Mouse (Mus musculus) gastrocnemius, adult 18-20 months (tissue): Measurements from ENCODE around the gene Mcub. TPM values are rescaled to one million over a fixed set of nuclear protein-coding genes. Genes with fewer than 3 reads are reported as not detected.

ENCODE experiments used
- DNase-seq: peaks from one replicate; pipeline ENCODE4 v3.0.0; 2021; ENCODE audit warnings: low spot score
- long read RNA-seq, 2 experiments: library from polyadenylated mRNA; stranded (forward); transcript quantifications; one replicate each; pipeline ENCODE4 v2.0.0; 2021
- total RNA-seq, 2 experiments: library from RNA; stranded (reverse); gene quantifications; 2 replicates each; pipeline ENCODE4 v1.2.3; 2021

Mcub gene
- total RNA-seq: 1 to 10 TPM; 1.2 to 1.3 TPM
- long read RNA-seq, experiment 1: 0 reads
- long read RNA-seq, experiment 2, partial matches to known transcripts: 0 of 1 reads
- long read RNA-seq, experiment 2, other reads (novel, unspliced or antisense): 0 of 1 reads

DNA sequence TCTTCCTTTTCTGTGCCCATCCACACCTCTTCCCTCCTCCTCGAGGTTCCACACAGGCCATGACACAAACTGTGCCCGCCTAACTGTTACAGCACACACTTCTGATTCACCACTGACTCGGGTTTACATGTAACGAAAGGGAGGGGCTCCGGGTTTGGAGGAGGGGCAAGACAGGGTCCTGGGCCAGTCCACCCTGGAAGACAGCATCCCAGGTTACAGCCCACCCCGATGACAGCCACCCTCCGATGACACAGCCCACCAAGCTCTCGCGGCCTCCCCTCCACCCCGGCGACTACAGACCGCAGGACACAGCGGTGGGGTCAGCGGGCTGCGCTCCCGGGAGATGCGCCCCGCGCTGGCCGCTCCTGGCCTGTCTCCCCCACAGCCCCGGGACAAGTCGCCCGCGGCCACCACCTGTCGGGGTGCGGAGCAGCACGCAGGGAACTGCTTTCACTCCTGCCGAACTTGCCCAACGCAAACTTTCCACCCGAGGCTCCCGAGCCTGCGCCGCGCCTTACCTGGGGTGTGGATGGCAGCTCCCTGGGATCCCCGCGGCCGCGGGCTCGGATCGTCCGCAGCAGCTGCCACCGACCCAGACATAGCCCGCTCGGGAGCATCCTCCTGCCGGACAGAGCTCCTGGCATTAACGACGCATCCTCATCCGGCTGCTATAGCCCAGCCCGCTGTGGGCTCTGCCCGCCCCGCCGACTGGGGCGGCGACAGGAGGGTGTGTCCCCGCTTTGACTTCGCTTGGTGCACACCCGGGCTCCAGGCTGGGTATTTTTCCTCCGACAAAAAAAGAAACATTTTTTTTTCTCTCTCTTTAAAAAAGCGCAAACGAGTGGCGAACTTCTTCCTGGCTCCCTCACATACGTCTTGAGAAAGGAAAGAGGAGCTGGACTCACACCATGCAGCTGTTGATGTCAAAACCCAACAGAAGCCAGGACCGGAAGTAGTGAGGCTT is at the start of gene Mcub:
Mcub (minus strand) TSS at position 775 of the 964 bp plus-strand sequence.
- DNase-seq: peak; percentile 34

DNA sequence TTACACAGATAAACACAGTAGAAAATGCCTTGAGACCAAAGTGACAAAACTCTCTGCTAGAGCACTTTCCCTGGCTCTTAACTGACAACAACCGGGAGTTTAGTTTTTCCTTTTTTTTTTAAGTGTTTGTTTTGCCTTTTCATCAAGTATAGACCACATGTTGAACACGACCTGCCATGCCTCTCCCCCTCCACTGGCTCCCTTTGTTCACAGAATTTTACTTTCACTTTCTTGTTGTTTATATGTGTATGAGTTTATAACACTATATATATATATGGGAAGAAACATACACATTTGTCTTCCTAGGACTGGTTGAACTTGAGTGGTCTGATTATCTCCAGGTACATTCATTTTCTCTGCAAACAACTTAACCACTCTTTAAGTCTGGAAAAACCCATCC is 42.9 kb upstream of the Mcub start:
- DNase-seq: no peak

DNA sequence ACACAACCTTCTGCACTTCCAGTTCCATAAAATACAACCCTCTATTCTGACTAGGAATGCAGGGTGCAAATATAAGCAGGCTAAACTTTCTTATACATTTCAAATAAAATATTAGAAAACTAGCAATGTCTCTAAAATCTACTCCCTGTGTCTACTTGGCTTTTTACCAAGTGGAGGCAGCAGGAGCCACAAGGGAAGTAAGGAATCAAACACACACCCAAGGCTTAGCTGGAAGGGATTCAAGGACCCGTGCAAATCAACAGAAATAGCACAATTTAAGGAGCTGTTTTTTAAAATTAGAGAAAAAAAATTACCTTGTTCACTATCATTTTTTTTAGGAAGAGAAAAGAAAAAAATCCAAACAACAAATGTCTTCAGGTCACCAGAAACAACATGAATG is 41.2 kb upstream of the Mcub start:
- DNase-seq: no peak

DNA sequence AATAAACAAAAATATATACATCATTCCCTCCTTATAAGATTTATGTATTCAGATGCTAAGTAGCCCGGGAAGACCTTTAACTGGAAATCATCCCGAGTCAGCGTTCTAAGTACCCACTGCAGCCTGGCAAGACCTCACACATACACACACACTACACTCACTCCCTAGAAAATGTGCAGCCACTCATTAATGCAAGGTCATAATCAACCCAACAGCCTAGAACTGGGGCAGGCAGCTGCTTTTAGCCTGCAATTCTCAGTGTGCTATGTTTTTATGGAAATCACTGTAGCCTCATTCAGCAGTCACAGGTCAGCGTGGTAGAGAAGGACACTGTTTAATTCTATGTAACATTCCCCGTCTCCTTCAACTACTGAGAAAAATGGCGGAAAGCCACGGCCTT is 36.1 kb upstream of the Mcub start:
- no peak for DNase-seq

- no peak for DNase-seq
Measured at GRCm38 (mm10) chr3:130000926-130001325, 30.9 kb upstream of the Mcub start.

DNA sequence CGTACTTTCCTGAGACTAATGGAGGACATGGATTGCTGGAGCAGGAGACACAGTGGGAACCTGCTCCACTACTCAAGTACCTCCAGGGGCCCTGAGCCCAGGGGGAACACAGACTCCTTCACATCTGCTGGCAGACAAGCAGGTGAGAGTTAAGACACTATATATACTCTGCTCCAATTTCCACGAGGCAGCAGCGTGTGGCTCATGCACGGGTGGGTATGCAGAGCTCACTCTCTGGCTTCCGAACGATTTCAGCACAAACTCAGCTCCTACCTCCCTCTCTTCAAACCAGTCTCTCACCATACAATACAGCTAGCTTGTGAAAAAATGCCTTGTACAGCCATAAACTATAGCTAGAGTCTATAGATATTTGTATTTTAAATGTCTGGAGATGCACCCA is 28.5 kb upstream of the Mcub start:
- DNase-seq: no peak

- no peak for DNase-seq
Measured at GRCm38 (mm10) chr3:129998001-129998400, 28.0 kb upstream of the Mcub start.

DNA sequence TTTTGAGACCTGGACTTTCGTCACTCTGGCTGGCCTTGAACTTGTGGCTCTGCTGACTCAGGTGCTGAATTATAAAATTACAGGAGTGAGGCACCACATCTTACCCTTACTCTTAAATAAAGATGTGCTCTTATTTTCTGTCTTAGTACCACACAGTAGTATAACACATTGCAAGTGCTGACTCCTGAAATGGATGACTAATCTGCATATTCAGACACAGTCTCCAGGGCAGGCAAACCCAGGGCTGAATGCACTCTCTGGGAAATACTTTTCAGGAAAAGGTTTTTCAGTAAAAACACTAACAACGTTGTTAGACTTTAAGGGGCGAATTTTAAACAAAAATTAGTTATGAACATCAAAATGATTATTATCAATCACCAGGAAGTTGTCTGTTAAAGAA is 27.3 kb upstream of the Mcub start:
- no peak for DNase-seq

- no peak for DNase-seq
Measured at GRCm38 (mm10) chr3:129987297-129987696, 17.3 kb upstream of the Mcub start.

GRCm38 (mm10) chr3:129985335-129985734 is 15.3 kb upstream of the Mcub start:
- DNase-seq: no peak

DNA sequence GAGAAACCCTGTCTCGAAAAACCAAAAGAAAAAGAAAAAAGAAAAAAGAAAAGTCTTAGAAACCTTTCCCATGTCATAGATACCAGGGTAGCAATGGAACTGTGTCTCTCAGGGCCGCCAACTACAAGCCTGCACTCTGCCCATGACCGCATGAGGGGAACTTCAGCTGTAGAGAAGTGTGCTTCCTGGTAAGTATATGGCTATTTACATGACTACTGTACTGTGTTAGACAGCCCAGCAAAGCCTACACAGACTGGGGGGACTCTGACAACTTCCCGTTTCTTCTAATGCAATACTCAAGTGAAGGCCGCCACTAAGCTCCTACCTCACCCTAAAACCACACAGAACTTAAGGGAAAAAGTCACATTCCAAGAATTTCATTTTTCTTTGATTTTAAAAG is 14.8 kb upstream of the Mcub start:
- no peak for DNase-seq

GRCm38 (mm10) chr3:129982271-129982670 is 12.3 kb upstream of the Mcub start:
- DNase-seq: no peak

DNA sequence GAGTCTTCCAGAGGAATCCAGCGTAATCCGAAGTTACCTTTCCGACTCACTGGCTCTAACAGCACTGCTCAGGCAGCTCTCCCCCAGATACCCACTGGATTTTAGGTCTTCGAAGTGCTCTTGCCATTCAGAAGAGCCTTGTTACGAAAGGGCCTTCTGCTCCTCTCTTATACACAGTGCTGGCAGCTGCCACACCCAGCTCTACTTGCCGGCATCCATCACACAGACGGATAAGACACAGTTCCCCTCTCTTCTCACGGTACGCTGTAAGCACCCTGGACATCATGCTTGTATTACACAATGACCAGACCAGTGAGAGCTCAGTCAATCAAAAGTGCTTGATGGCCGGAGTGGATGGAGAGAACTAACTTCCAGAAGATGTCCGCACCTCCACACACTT is 11.8 kb upstream of the Mcub start:
- DNase-seq: no peak

- no peak for DNase-seq
Measured at GRCm38 (mm10) chr3:129979510-129979909, 9.5 kb upstream of the Mcub start.

- no peak for DNase-seq
Measured at GRCm38 (mm10) chr3:129978716-129979115, 8.7 kb upstream of the Mcub start.

- no peak for DNase-seq
Measured at GRCm38 (mm10) chr3:129976317-129976716, 6.3 kb upstream of the Mcub start.

DNA sequence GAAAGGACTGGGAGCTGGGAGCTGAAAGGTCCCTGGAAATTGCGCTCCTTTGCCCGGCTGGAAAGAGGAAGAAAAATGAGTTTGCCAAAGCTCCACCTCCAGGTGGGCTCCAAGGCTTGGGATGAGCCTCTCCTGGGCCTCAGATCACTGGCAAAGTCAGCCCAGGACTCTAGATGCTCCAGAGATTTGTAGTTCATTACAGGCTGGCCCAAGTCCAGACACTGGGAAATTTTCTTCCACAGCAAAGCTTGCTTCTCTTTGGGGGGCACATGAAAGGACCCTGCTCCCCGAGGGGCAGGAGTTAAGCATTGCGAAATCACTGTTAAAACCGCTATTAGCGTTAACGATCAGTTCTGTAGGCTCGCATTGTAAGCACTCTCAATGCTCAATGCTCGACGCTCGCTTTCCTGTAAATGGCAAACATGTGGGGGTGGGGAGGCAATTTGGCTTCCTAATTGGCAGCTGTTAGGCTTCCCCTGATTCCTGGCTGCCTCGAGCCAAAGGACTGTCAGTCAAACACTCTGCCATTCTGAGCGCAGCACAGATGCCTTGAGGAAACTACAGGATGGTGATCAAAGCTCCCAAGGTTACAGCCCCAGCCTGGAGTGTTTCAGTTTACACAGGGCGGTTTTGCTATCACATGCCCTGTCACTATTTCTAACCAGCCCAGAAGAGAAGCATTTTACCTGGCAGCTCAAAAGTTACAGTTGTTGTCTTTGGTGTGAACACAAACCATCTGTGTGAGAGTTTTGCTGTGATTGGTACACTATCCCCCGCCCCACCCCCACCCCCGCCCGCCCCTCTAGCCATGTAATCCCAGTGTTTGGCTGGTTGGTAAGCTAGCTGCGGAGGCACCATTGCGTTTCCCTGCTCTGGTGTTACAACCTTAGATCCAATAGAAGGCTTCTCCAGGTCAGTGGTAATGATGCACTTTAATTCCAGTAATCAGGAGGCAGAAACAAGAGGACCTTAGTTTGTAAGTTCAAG is 816 bp upstream of the Mcub start:
- peak; percentile 7 for DNase-seq

DNA sequence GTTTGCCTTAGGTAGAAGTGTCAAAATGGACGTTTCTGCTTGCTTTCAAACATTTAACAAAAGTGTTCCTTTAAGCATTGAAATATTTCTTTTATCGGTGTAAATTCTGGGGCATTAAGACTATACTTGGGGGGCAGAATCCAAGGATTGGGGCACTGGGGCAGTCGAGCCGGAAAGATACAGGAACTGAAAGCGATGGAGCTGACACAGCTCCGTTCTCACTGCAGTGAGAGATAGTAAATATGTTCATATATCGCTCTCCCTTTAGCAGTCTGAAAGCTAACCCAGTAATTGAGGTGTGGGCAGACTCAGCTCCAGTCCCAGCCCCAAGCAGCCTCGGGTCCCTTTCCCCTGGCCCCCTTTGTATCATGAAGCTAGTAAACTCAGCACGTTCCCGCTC is 975 bp downstream of the Mcub start:
- DNase-seq: no peak

GRCm38 (mm10) chr3:129967874-129968273 is 2.1 kb downstream of the Mcub start:
- no peak for DNase-seq

DNA sequence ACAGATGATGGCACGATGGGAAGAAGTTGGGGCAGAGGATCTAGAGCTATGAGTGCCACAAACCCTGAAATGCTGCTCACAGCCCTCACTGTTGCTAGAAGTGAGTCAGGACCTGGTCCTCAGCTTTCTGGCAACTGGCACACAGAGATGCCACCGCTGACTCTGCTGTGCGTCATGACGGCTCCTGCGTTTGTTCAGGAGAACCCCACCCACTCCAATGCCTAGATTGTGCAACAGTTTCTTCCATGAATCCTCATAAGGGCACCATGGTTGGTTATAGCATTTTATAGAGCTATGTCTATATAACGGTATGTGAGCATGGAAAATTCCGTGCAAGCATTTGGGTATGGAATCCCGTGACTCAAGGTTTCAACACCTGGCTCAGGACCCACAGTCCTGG is 5.3 kb downstream of the Mcub start:
- DNase-seq: no peak

DNA sequence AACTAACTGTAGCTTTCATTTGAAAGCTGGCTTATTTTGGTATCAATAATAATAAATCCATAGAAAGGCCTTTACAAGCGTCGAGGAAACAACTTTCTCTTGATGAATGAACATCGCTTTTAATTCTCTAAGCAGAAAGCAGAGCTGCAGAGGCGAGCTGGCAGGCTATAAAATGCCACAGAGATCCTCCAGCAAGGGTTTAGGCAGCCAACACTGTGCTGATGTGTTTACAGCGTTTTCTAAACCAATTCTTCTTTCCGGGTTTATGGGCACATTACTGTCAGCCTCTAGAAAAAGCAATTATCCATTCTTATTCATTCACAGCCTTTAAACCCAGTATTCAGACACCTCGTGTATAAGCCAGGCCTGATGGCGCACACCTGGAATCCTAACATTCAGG is 7.5 kb downstream of the Mcub start:
- DNase-seq: no peak

GRCm38 (mm10) chr3:129953296-129953695 is 16.7 kb downstream of the Mcub start:
- no peak for DNase-seq
